Mouse (Mus musculus): ENCODE measurements around the gene Sgta.

GRCm38 (mm10) chr10:81050645-81051044 is 9.3 kb downstream of the Sgta start:
- no peak for TF ChIP-seq MEF2A (IDR thresholded peaks at IDR 0.05; ENCODE audit: borderline replicate concordance, low read depth, low read length)
- no peak for TF ChIP-seq MAX (IDR thresholded peaks at IDR 0.05; ENCODE audit: low read length)
- TF ChIP-seq RAD21 (IDR thresholded peaks at IDR 0.05; ENCODE audit: low read depth, low read length), result peak; percentile 44
- no peak for TF ChIP-seq EP300 (IDR thresholded peaks at IDR 0.05; ENCODE audit: low read length)

Data from CH12.LX (cell line).